Comparison of ENCODE assay signal across 24 mouse cellular contexts in the genomic region with DNA sequence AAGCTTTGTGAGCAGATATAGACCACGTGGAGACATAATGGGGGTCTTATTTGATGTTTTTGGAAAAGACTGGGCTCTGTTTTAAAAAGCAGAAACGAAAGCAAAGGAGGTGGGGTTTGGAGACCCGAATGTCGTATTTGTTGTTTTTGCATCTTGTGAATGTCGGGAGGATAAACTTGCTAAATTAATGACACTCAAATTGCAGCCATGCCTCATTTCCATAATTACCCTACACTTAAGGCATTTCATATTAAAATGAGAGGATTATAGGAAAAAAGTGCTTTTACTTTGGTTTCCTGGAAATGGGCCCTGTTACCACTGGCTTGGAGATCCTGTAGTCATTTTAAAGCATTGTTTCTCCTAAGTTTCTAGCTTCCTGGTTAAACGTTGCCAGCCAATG.
"Had no signal": no experiment of that assay in that cellular context is flagged by ENCODE, and none has a peak within 500 bp of the region (broad histone marks: within the 10 kb centered on the region; RNA-seq: fewer than 3 reads in every experiment).

No protein-coding gene starts in this region.

- H3K4me2 ChIP-seq: heart, embryonic 12.5 days; hindbrain, embryonic 13.5 days; intestine, embryonic 15.5 days; limb, embryonic 15.5 days; liver, embryonic 12.5 days had no signal

- ATAC-seq: hindbrain, embryonic 16.5 days; inflammation-experienced regulatory T-cells, adult 6 months; intestine, embryonic 15.5 days; intestine, postnatal 0 days; liver, embryonic 12.5 days had no signal

- H3K36me3 ChIP-seq: intestine, embryonic 15.5 days had no signal

- H3K27me3 ChIP-seq: heart, embryonic 12.5 days; hindbrain, embryonic 13.5 days; intestine, embryonic 15.5 days; limb, embryonic 15.5 days; liver, embryonic 12.5 days had no signal

- H3K27ac ChIP-seq: gastrocnemius, adult 2 months; intestine, embryonic 15.5 days; limb, embryonic 15.5 days; liver, embryonic 12.5 days; liver, embryonic 14.5 days had no signal

- H3K4me3 ChIP-seq: gastrocnemius, adult 2 months; heart, embryonic 10.5 days; heart, embryonic 12.5 days; hindbrain, embryonic 10.5 days; hindbrain, embryonic 13.5 days; intestine, embryonic 15.5 days; limb, embryonic 15.5 days; liver, embryonic 12.5 days had no signal

- DNase-seq: gastrocnemius, adult 2 months; gastrocnemius, postnatal 10 days; gastrocnemius, postnatal 25 days; heart, adult 18-20 months; heart, postnatal 10 days; heart, postnatal 4 days; kidney, adult 18-20 months; kidney, adult 8-10 months; kidney, postnatal 10 days; kidney, postnatal 36 days; layer of hippocampus, adult 9-11 months; layer of hippocampus, postnatal 36 days; left cerebral cortex, postnatal 4 days had no signal

- H3K9ac ChIP-seq: heart, embryonic 12.5 days; hindbrain, embryonic 13.5 days; intestine, embryonic 15.5 days; limb, embryonic 15.5 days; liver, embryonic 12.5 days; liver, embryonic 14.5 days had no signal

- H3K9me3 ChIP-seq: heart, embryonic 10.5 days; heart, embryonic 12.5 days; hindbrain, embryonic 10.5 days; hindbrain, embryonic 13.5 days; intestine, embryonic 15.5 days; limb, embryonic 15.5 days; liver, embryonic 12.5 days had no signal
